Mouse (Mus musculus) urinary bladder, postnatal 25 days (tissue): ENCODE measurements around the gene Alox5.

ENCODE experiments used
- DNase-seq: peaks from one replicate; pipeline ENCODE4 v3.0.0; 2022; ENCODE audit warnings: low spot score

The Alox5 gene

GRCm38 (mm10) chr6:116417518-116418315 lies 43.3 kb downstream of the Alox5 start:
- DNase-seq = no peak

- no peak for DNase-seq
Observed at GRCm38 (mm10) chr6:116416000-116416552, 44.9 kb downstream of the Alox5 start.

- DNase-seq = no peak
Observed at GRCm38 (mm10) chr6:116415126-116415676, 45.8 kb downstream of the Alox5 start.

- DNase-seq = no peak
Observed at GRCm38 (mm10) chr6:116412546-116413325, 48.2 kb downstream of the Alox5 start.

GRCm38 (mm10) chr6:116411716-116412115 lies 49.3 kb downstream of the Alox5 start:
- DNase-seq = no peak

- no peak for DNase-seq
Observed at GRCm38 (mm10) chr6:116410436-116410835, 50.5 kb downstream of the Alox5 start.

GRCm38 (mm10) chr6:116407956-116408657 lies 52.9 kb downstream of the Alox5 start:
- no peak for DNase-seq

- DNase-seq = no peak
Observed at GRCm38 (mm10) chr6:116407216-116407615, 53.8 kb downstream of the Alox5 start.

- DNase-seq = no peak
Observed at GRCm38 (mm10) chr6:116406680-116407079, 54.3 kb downstream of the Alox5 start.

- DNase-seq = no peak
Observed at GRCm38 (mm10) chr6:116406152-116406551, 54.8 kb downstream of the Alox5 start.

GRCm38 (mm10) chr6:116405715-116406114 lies 55.3 kb downstream of the Alox5 start:
- DNase-seq = no peak

GRCm38 (mm10) chr6:116405243-116405642 lies 55.7 kb downstream of the Alox5 start:
- DNase-seq = no peak

- DNase-seq = no peak
Observed at GRCm38 (mm10) chr6:116402426-116402825, 58.6 kb downstream of the Alox5 start.

- DNase-seq = no peak
Observed at GRCm38 (mm10) chr6:116401746-116402423, 59.1 kb downstream of the Alox5 start.

- DNase-seq = no peak
Observed at GRCm38 (mm10) chr6:116398136-116398535, 62.8 kb downstream of the Alox5 start.

GRCm38 (mm10) chr6:116397621-116398020 lies 63.4 kb downstream of the Alox5 start:
- DNase-seq = no peak

- no peak for DNase-seq
Observed at GRCm38 (mm10) chr6:116394916-116395648, 65.9 kb downstream of the Alox5 start.

GRCm38 (mm10) chr6:116389481-116389880 lies 71.5 kb downstream of the Alox5 start:
- no peak for DNase-seq

- DNase-seq = no peak
Observed at GRCm38 (mm10) chr6:116388068-116388467, 72.9 kb downstream of the Alox5 start.

- no peak for DNase-seq
Observed at GRCm38 (mm10) chr6:116386506-116386905, 74.5 kb downstream of the Alox5 start.

GRCm38 (mm10) chr6:116386045-116386415 lies 74.9 kb downstream of the Alox5 start:
- DNase-seq = no peak
